Mouse (Mus musculus): ENCODE results near the gene Scnm1. TPM values are rescaled to one million over a fixed set of nuclear protein-coding genes. Genes with fewer than 3 reads are reported as not detected.
"Not testable (repeated sequence)": the region's sequence is repeated elsewhere in the genome, so short reads cannot be mapped to it uniquely, and the experiment has no call there.

Scnm1 gene
- total and polyA plus RNA-seq, 3 experiments, result 50.5 to 59.2 (median 53.1) TPM

GRCm38 (mm10) chr3:95107898-95108297 lies 25.9 kb downstream of the Scnm1 start:
- in situ Hi-C loops (cut with MboI; ENCODE audit: low pct_ligation_motif_present, low pct_unique_long_range_greater_than_20kb, low sequenced_read_pairs), result no loop called here
- Histone ChIP-seq H3K9ac (ENCODE audit: insufficient read depth, low read depth) (no peak overlapping the region), H3K9me3 (replicated peaks; ENCODE audit: low read length) (no peaks in the 10 kb centered on the region), H3K36me3 (replicated peaks in 1 of 2; ENCODE audit: control insufficient read depth in 1 of 2, insufficient read depth in 1 of 2, low read length in 1 of 2) (peaks cover 0 to 8% of the 10 kb centered on the region in 2 experiments), H3K4me3 (replicated peaks in 1 of 3; ENCODE audit: low read depth in 2 of 3, low read length in 2 of 3, poor library complexity in 1 of 3) (no peak overlapping the region), H3K27me3 (replicated peaks) (no peaks in the 10 kb centered on the region), H3K27ac (ENCODE audit: insufficient read depth, low read depth) (no peak overlapping the region), H3K4me2 (ENCODE audit: insufficient read depth, low read depth, poor library complexity, severe bottlenecking) (no peak overlapping the region), H3K79me2 (replicated peaks; ENCODE audit: control insufficient read depth, extremely low read depth, insufficient read depth, poor library complexity, severe bottlenecking) (peaks cover 36% of the 10 kb centered on the region), H3K4me1 (ENCODE audit: control insufficient read depth in 1 of 2, insufficient read depth in 2 of 2) (peaks cover 3 to 25% of the 10 kb centered on the region in 2 experiments; a peak in 3 of 4 replicates)
- DNase-seq (ENCODE audit: extremely low read depth), result no peak
- dilution Hi-C loops (cut with MboI; ENCODE audit: extremely low pct_ligation_motif_present, extremely low pct_unique_long_range_greater_than_20kb, low sequenced_read_pairs), result no loop called here
- TF ChIP-seq RAD21 (IDR thresholded peaks at IDR 0.05; ENCODE audit: low read depth, low read length), result peak; percentile 9
- TF ChIP-seq IRF4 (IDR thresholded peaks at IDR 0.05; ENCODE audit: low read depth, low read length), result no peak
- no peak for TF ChIP-seq NELFE (IDR thresholded peaks at IDR 0.05; ENCODE audit: low read depth, low read length)
- TF ChIP-seq EP300 (IDR thresholded peaks at IDR 0.05; ENCODE audit: low read length), result no peak
- TF ChIP-seq ZKSCAN1 (IDR thresholded peaks at IDR 0.05; ENCODE audit: borderline replicate concordance, low read depth, low read length), result no peak
- no peak for TF ChIP-seq MYC (IDR thresholded peaks at IDR 0.05; ENCODE audit: low read depth, low read length)
- no peak for TF ChIP-seq ELF1 (IDR thresholded peaks at IDR 0.05; ENCODE audit: low read depth, low read length)
- no peak for TF ChIP-seq POLR2AphosphoS2 (IDR thresholded peaks at IDR 0.05; ENCODE audit: low read depth, low read length)
- TF ChIP-seq CTCF (conservative IDR thresholded peaks at IDR 0.05 in 1 of 2, IDR thresholded peaks at IDR 0.05 in 1 of 2; ENCODE audit: low read depth in 2 of 2, low read length in 2 of 2), result peak in 1 of 2 experiments; percentile 51; a peak in 2 of 4 replicates

- H3K27ac ChIP-seq (ENCODE audit: insufficient read depth, low read depth); DNase-seq (ENCODE audit: extremely low read depth); H3K9me3 ChIP-seq (replicated peaks; ENCODE audit: low read length); in situ Hi-C loops (cut with MboI; ENCODE audit: low pct_ligation_motif_present, low pct_unique_long_range_greater_than_20kb, low sequenced_read_pairs); H3K27me3 ChIP-seq (replicated peaks); dilution Hi-C loops (cut with MboI; ENCODE audit: extremely low pct_ligation_motif_present, extremely low pct_unique_long_range_greater_than_20kb, low sequenced_read_pairs); H3K4me2 ChIP-seq (ENCODE audit: insufficient read depth, low read depth, poor library complexity, severe bottlenecking): not testable (repeated sequence)
- Histone ChIP-seq H3K79me2 (replicated peaks; ENCODE audit: control insufficient read depth, extremely low read depth, insufficient read depth, poor library complexity, severe bottlenecking) (peaks cover 40% of the 10 kb centered on the region), H3K9ac (ENCODE audit: insufficient read depth, low read depth) (peak overlapping the region; percentile 88; the same call in 1 of the 2 replicates), H3K4me3 (replicated peaks in 1 of 3; ENCODE audit: low read depth in 2 of 3, low read length in 2 of 3, poor library complexity in 1 of 3) (peak overlapping the region in 2 of 3 experiments; percentile 77 to 97), H3K36me3 (replicated peaks in 1 of 2; ENCODE audit: control insufficient read depth in 1 of 2, insufficient read depth in 1 of 2, low read length in 1 of 2) (peaks cover 0 to 11% of the 10 kb centered on the region in 2 experiments), H3K4me1 (ENCODE audit: control insufficient read depth in 1 of 2, insufficient read depth in 2 of 2) (peaks cover 3 to 21% of the 10 kb centered on the region in 2 experiments; a peak in 3 of 4 replicates)
- TF ChIP-seq ZNF384 (IDR thresholded peaks at IDR 0.05; ENCODE audit: low read depth, low read length) (peak; percentile 54; the same call in 1 of the 2 replicates), TBP (conservative IDR thresholded peaks at IDR 0.05; ENCODE audit: low read depth, low read length) (0 out of 2 replicates have a peak, but pooled peaks have one; percentile 11)
Measured at GRCm38 (mm10) chr3:95107308-95107707, 26.5 kb downstream of the Scnm1 start.

- in situ Hi-C loops (cut with MboI; ENCODE audit: low pct_ligation_motif_present, low pct_unique_long_range_greater_than_20kb, low sequenced_read_pairs) (no loop called here), dilution Hi-C loops (cut with MboI; ENCODE audit: extremely low pct_ligation_motif_present, extremely low pct_unique_long_range_greater_than_20kb, low sequenced_read_pairs) (no loop called here)
- peak within 1 kb of the TSS; percentile 5; the same call in 1 of the 2 replicates for H3K27ac ChIP-seq (ENCODE audit: insufficient read depth, low read depth)
- no peaks in the 10 kb centered on the region for H3K27me3 ChIP-seq (replicated peaks)
- peaks cover 44% of the 10 kb centered on the region for H3K79me2 ChIP-seq (replicated peaks; ENCODE audit: control insufficient read depth, extremely low read depth, insufficient read depth, poor library complexity, severe bottlenecking)
- peak within 1 kb of the TSS; percentile 88 for H3K9ac ChIP-seq (ENCODE audit: insufficient read depth, low read depth)
- no peaks in the 10 kb centered on the region for H3K9me3 ChIP-seq (replicated peaks; ENCODE audit: low read length)
- peak; percentile 99 for DNase-seq (ENCODE audit: extremely low read depth)
- H3K4me2 ChIP-seq (ENCODE audit: insufficient read depth, low read depth, poor library complexity, severe bottlenecking), result peak within 1 kb of the TSS; percentile 100
- peaks cover 3 to 18% of the 10 kb centered on the region in 2 experiments; a peak in 3 of 4 replicates for H3K4me1 ChIP-seq (ENCODE audit: control insufficient read depth in 1 of 2, insufficient read depth in 2 of 2)
- peaks cover 0 to 18% of the 10 kb centered on the region in 2 experiments for H3K36me3 ChIP-seq (replicated peaks in 1 of 2; ENCODE audit: control insufficient read depth in 1 of 2, insufficient read depth in 1 of 2, low read length in 1 of 2)
- H3K4me3 ChIP-seq (replicated peaks in 1 of 3; ENCODE audit: low read depth in 2 of 3, low read length in 2 of 3, poor library complexity in 1 of 3), result peak within 1 kb of the TSS; percentile 94 to 97 (median 94)
- TF ChIP-seq ETS1 (conservative IDR thresholded peaks at IDR 0.05; ENCODE audit: low read depth, low read length) (no peak), E2F4 (IDR thresholded peaks at IDR 0.05; ENCODE audit: insufficient replicate concordance, low read depth, low read length) (no peak), ZKSCAN1 (IDR thresholded peaks at IDR 0.05; ENCODE audit: borderline replicate concordance, low read depth, low read length) (no peak), NRF1 (IDR thresholded peaks at IDR 0.05; ENCODE audit: low read depth, low read length) (peak; percentile 97), MXI1 (IDR thresholded peaks at IDR 0.05; ENCODE audit: low read depth, low read length) (peak; percentile 67), KAT2A (IDR thresholded peaks at IDR 0.05; ENCODE audit: insufficient replicate concordance, low read length) (peak; percentile 42; the same call in 1 of the 2 replicates), IRF4 (IDR thresholded peaks at IDR 0.05; ENCODE audit: low read depth, low read length) (peak; percentile 41; the same call in 1 of the 2 replicates), MYC (IDR thresholded peaks at IDR 0.05; ENCODE audit: low read depth, low read length) (no peak), EP300 (IDR thresholded peaks at IDR 0.05; ENCODE audit: low read length) (no peak), USF2 (conservative IDR thresholded peaks at IDR 0.05; ENCODE audit: low read depth, low read length) (peak; percentile 98), CHD1 (IDR thresholded peaks at IDR 0.05; ENCODE audit: low read depth, low read length) (peak; percentile 60; the same call in 1 of the 2 replicates), TCF12 (IDR thresholded peaks at IDR 0.05; ENCODE audit: low read depth, low read length) (peak; percentile 59), ELF1 (IDR thresholded peaks at IDR 0.05; ENCODE audit: low read depth, low read length) (peak; percentile 67; the same call in 1 of the 2 replicates), TBP (conservative IDR thresholded peaks at IDR 0.05; ENCODE audit: low read depth, low read length) (peak; percentile 38; the same call in 1 of the 2 replicates), CTCF (conservative IDR thresholded peaks at IDR 0.05 in 1 of 2, IDR thresholded peaks at IDR 0.05 in 1 of 2; ENCODE audit: low read depth in 2 of 2, low read length in 2 of 2) (no peak), HCFC1 (IDR thresholded peaks at IDR 0.05; ENCODE audit: low read depth, low read length) (peak; percentile 84), POLR2A (IDR thresholded peaks at IDR 0.05; ENCODE audit: low read depth, low read length) (peak; percentile 84)
Measured at GRCm38 (mm10) chr3:95106338-95107117, 27.3 kb downstream of the Scnm1 start, which contains the start of gene Pip5k1a. TSS of gene Pip5k1a (minus strand) at chr3:95106930.

Data from CH12.LX (cell line).